Mouse (Mus musculus): ENCODE measurements around the gene Bach2.

Bach2 gene

GRCm38 (mm10) chr4:32202362-32202761, 36.2 kb upstream of the Bach2 start:
- TF ChIP-seq CTCF (conservative IDR thresholded peaks at IDR 0.05; ENCODE audit: low read length) (no peak), POU5F1 (IDR thresholded peaks at IDR 0.05; ENCODE audit: borderline replicate concordance, low read length) (no peak), NANOG (IDR thresholded peaks at IDR 0.05; ENCODE audit: borderline replicate concordance, low read length) (no peak)
- H3K27me3 ChIP-seq (ENCODE audit: insufficient read depth, low read length): no peaks in the 10 kb centered on the region
- H3K9me3 ChIP-seq (ENCODE audit: low read length): no peaks in the 10 kb centered on the region
- H3K36me3 ChIP-seq (ENCODE audit: insufficient read depth, low read length): no peaks in the 10 kb centered on the region
- peaks cover 9% of the 10 kb centered on the region for H3K4me1 ChIP-seq (replicated peaks; ENCODE audit: low read depth, low read length)
- H3K4me3 ChIP-seq (replicated peaks; ENCODE audit: low read length): no peak overlapping the region

DNA sequence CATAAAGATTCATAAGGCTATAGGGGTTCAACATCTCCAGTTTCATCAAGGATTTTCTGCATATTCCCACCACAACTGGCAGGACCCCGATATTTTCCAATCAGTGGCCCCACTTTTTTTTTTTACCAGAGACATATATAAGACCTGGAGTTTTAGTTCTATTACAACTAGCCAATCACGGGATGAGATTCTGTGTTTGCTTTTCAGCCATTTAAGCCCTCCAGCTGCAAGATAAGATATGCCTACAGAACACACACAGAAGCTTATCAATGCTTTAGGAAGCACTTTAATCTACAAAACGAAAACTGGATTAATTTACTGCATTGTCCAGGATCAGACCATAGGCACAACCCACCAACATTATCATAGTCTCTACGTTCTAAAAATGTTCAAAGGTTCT, 33.8 kb upstream of the Bach2 start:
- Histone ChIP-seq H3K27me3 (ENCODE audit: insufficient read depth, low read length) (no peaks in the 10 kb centered on the region), H3K9me3 (ENCODE audit: low read length) (no peaks in the 10 kb centered on the region), H3K4me1 (replicated peaks; ENCODE audit: low read depth, low read length) (no peaks in the 10 kb centered on the region), H3K4me3 (replicated peaks; ENCODE audit: low read length) (no peak overlapping the region), H3K36me3 (ENCODE audit: insufficient read depth, low read length) (no peaks in the 10 kb centered on the region)
- TF ChIP-seq CTCF (conservative IDR thresholded peaks at IDR 0.05; ENCODE audit: low read length) (no peak), POU5F1 (IDR thresholded peaks at IDR 0.05; ENCODE audit: borderline replicate concordance, low read length) (no peak)

- H3K9me3 ChIP-seq (ENCODE audit: low read length): no peaks in the 10 kb centered on the region
- H3K4me3 ChIP-seq (replicated peaks; ENCODE audit: low read length): no peak overlapping the region
- no peaks in the 10 kb centered on the region for H3K27me3 ChIP-seq (ENCODE audit: insufficient read depth, low read length)
- no peaks in the 10 kb centered on the region for H3K36me3 ChIP-seq (ENCODE audit: insufficient read depth, low read length)
- no peaks in the 10 kb centered on the region for H3K4me1 ChIP-seq (replicated peaks; ENCODE audit: low read depth, low read length)
- TF ChIP-seq POU5F1 (IDR thresholded peaks at IDR 0.05; ENCODE audit: borderline replicate concordance, low read length) (no peak), NANOG (IDR thresholded peaks at IDR 0.05; ENCODE audit: borderline replicate concordance, low read length) (no peak), CTCF (conservative IDR thresholded peaks at IDR 0.05; ENCODE audit: low read length) (no peak)
Observed at GRCm38 (mm10) chr4:32205825-32206224, 32.8 kb upstream of the Bach2 start.

GRCm38 (mm10) chr4:32209995-32210394, 28.6 kb upstream of the Bach2 start:
- no peaks in the 10 kb centered on the region for H3K9me3 ChIP-seq (ENCODE audit: low read length)
- H3K4me3 ChIP-seq (replicated peaks; ENCODE audit: low read length): no peak overlapping the region
- no peaks in the 10 kb centered on the region for H3K36me3 ChIP-seq (ENCODE audit: insufficient read depth, low read length)
- no peaks in the 10 kb centered on the region for H3K4me1 ChIP-seq (replicated peaks; ENCODE audit: low read depth, low read length)
- TF ChIP-seq CTCF (conservative IDR thresholded peaks at IDR 0.05; ENCODE audit: low read length) (no peak), POU5F1 (IDR thresholded peaks at IDR 0.05; ENCODE audit: borderline replicate concordance, low read length) (no peak), NANOG (IDR thresholded peaks at IDR 0.05; ENCODE audit: borderline replicate concordance, low read length) (no peak)
- no peaks in the 10 kb centered on the region for H3K27me3 ChIP-seq (ENCODE audit: insufficient read depth, low read length)

DNA sequence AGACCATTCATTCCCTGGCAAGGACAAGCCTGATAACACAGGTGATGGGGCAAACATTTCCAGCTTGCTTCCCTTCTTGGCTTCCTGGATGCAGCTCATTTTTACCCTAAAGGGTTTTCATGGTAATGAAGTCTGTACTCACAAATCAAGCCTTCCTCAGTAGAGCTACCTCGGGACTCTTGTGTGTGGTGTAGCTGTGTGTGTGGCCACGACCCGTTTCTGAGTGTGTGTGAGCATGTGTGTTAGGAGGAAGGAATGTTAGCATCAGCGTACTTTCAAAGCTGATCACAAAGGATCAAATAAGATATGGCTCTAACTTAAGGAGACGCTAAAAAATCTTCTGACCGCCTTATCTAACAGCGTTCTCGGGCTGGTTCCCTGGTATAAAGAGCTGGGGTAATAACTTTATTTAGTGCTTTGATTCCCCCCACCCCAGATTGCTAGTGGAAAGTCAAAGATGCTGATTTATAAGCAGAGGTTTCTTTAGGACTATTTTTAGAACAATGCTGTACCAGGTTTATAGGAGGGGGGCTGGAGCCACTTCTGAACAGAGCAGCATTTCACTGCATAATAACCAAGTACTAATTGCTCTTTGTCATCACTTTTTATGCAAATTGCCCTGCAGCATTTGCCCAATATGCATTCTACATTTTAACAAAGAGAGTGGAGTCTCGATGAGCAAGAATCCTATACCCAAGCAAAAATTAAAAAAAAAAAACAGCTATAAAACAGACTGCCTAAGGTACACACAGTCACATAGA, 28.0 kb upstream of the Bach2 start:
- H3K9me3 ChIP-seq (ENCODE audit: low read length): no peaks in the 10 kb centered on the region
- H3K27me3 ChIP-seq (ENCODE audit: insufficient read depth, low read length): no peaks in the 10 kb centered on the region
- no peaks in the 10 kb centered on the region for H3K36me3 ChIP-seq (ENCODE audit: insufficient read depth, low read length)
- no peak overlapping the region for H3K4me3 ChIP-seq (replicated peaks; ENCODE audit: low read length)
- no peaks in the 10 kb centered on the region for H3K4me1 ChIP-seq (replicated peaks; ENCODE audit: low read depth, low read length)
- TF ChIP-seq CTCF (conservative IDR thresholded peaks at IDR 0.05; ENCODE audit: low read length) (no peak), POU5F1 (IDR thresholded peaks at IDR 0.05; ENCODE audit: borderline replicate concordance, low read length) (no peak), NANOG (IDR thresholded peaks at IDR 0.05; ENCODE audit: borderline replicate concordance, low read length) (no peak)

DNA sequence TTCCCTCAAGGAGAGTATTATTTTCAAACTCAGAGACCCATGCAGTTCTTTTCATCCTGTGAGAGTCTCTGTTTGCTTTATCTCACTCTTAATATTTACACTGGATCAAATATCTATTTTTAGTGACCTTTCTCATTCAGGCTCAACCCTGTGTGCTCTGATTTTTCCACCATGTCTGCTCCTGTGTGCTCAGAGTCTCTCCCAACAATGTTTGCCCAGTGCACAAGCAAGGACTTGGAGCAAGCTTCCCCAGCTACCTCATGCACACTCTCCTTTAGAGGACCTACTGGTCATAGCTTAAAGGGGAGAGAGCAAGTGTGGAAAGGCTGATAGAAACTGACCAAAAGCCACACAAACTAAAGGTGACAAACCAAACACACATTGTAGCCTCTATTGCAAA, 26.0 kb upstream of the Bach2 start:
- no peaks in the 10 kb centered on the region for H3K27me3 ChIP-seq (ENCODE audit: insufficient read depth, low read length)
- no peaks in the 10 kb centered on the region for H3K36me3 ChIP-seq (ENCODE audit: insufficient read depth, low read length)
- no peak overlapping the region for H3K4me3 ChIP-seq (replicated peaks; ENCODE audit: low read length)
- no peaks in the 10 kb centered on the region for H3K9me3 ChIP-seq (ENCODE audit: low read length)
- TF ChIP-seq CTCF (conservative IDR thresholded peaks at IDR 0.05; ENCODE audit: low read length) (no peak), NANOG (IDR thresholded peaks at IDR 0.05; ENCODE audit: borderline replicate concordance, low read length) (no peak), POU5F1 (IDR thresholded peaks at IDR 0.05; ENCODE audit: borderline replicate concordance, low read length) (no peak)
- no peaks in the 10 kb centered on the region for H3K4me1 ChIP-seq (replicated peaks; ENCODE audit: low read depth, low read length)

GRCm38 (mm10) chr4:32216466-32216865, 22.1 kb upstream of the Bach2 start:
- Histone ChIP-seq H3K36me3 (ENCODE audit: insufficient read depth, low read length) (no peaks in the 10 kb centered on the region), H3K4me1 (replicated peaks; ENCODE audit: low read depth, low read length) (no peaks in the 10 kb centered on the region), H3K27me3 (ENCODE audit: insufficient read depth, low read length) (peaks cover 3% of the 10 kb centered on the region; the same call in 1 of the 2 replicates), H3K9me3 (ENCODE audit: low read length) (no peaks in the 10 kb centered on the region), H3K4me3 (replicated peaks; ENCODE audit: low read length) (no peak overlapping the region)
- TF ChIP-seq POU5F1 (IDR thresholded peaks at IDR 0.05; ENCODE audit: borderline replicate concordance, low read length): no peak
- no peak for TF ChIP-seq CTCF (conservative IDR thresholded peaks at IDR 0.05; ENCODE audit: low read length)
- no peak for TF ChIP-seq NANOG (IDR thresholded peaks at IDR 0.05; ENCODE audit: borderline replicate concordance, low read length)

DNA sequence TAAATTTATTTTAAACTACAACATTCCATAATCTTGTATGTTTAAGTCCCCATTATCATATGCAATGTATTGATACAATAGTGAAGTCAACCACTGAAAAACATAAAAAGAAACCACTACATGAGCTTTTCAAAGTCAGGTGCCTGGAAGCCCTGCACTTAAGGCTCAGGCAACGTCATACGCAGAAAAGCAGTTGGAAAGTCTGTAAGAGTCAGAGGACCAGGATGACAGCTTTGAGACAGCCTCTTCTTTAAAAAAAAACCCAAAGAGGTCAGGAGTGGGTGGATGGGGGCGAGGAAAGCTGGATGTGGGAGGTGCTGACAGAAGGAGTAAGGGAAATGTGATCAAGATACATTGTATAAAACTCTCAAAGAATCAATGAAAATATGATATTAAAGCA, 21.6 kb upstream of the Bach2 start:
- no peak overlapping the region for H3K4me3 ChIP-seq (replicated peaks; ENCODE audit: low read length)
- TF ChIP-seq NANOG (IDR thresholded peaks at IDR 0.05; ENCODE audit: borderline replicate concordance, low read length): no peak
- no peak for TF ChIP-seq POU5F1 (IDR thresholded peaks at IDR 0.05; ENCODE audit: borderline replicate concordance, low read length)
- TF ChIP-seq CTCF (conservative IDR thresholded peaks at IDR 0.05; ENCODE audit: low read length): no peak

GRCm38 (mm10) chr4:32217593-32217992, 21.0 kb upstream of the Bach2 start:
- no peaks in the 10 kb centered on the region for H3K36me3 ChIP-seq (ENCODE audit: insufficient read depth, low read length)
- peaks cover 13% of the 10 kb centered on the region for H3K27me3 ChIP-seq (ENCODE audit: insufficient read depth, low read length)
- H3K4me3 ChIP-seq (replicated peaks; ENCODE audit: low read length): no peak overlapping the region
- TF ChIP-seq CTCF (conservative IDR thresholded peaks at IDR 0.05; ENCODE audit: low read length) (no peak), POU5F1 (IDR thresholded peaks at IDR 0.05; ENCODE audit: borderline replicate concordance, low read length) (no peak), NANOG (IDR thresholded peaks at IDR 0.05; ENCODE audit: borderline replicate concordance, low read length) (no peak)
- H3K9me3 ChIP-seq (ENCODE audit: low read length): no peaks in the 10 kb centered on the region
- no peaks in the 10 kb centered on the region for H3K4me1 ChIP-seq (replicated peaks; ENCODE audit: low read depth, low read length)

More for the DNA sequence above, 21.6 kb upstream of the Bach2 start:
- no peaks in the 10 kb centered on the region for H3K36me3 ChIP-seq (ENCODE audit: insufficient read depth, low read length)
- H3K9me3 ChIP-seq (ENCODE audit: low read length): no peaks in the 10 kb centered on the region
- H3K4me1 ChIP-seq (replicated peaks; ENCODE audit: low read depth, low read length): no peaks in the 10 kb centered on the region
- H3K27me3 ChIP-seq (ENCODE audit: insufficient read depth, low read length): peaks cover 8% of the 10 kb centered on the region

Data from E14TG2a.4 (cell line).